In the genomic region with DNA sequence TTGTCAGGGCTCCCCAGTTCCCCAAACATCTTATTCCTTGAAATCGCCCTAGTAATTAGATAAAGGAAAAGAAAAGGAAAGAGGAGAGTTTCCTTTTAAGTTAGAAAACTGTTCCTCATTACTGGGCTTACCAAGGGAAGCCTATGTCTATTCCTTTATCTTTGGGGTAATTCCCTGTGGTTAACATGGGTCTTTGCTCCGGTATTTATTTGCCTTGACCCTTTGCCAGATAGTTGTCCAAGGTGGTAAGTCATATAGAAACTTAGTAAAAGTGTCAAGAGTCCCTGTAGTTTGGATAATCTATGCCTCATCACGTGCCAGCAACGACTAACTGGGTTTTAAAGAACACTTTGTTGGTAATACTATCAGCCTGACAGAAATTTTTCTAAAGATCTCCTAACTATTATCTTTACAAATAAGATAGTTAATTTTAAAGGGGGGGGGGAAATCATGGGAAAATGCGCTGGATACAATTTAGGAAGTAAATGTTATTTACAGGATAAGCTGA, we compare ENCODE assay signal across 8 mouse cellular contexts. TPM values are rescaled to one million over a fixed set of nuclear protein-coding genes. Genes with fewer than 3 reads are reported as not detected.
DNase-seq lines count a peak whose midpoint lies in the region; ATAC-seq and TF ChIP-seq lines count a peak whose summit lies in the region.

No protein-coding gene starts in this region.

- H3K27ac ChIP-seq in left cerebral cortex, adult 2 months = no peak overlapping the region
- H3K27ac ChIP-seq in forebrain, embryonic 12.5 days = no peak overlapping the region
- peak overlapping the region; percentile 90; the same call in 1 of the 2 replicates for H3K27ac ChIP-seq in limb, embryonic 12.5 days
- H3K27ac ChIP-seq in neural tube, embryonic 14.5 days (ENCODE audit: low read depth, low read length) = no peak overlapping the region

- peak overlapping the region; percentile 56; the same call in 1 of the 2 replicates for H3K9ac ChIP-seq in forebrain, embryonic 12.5 days
- peak overlapping the region; percentile 91 for H3K9ac ChIP-seq in limb, embryonic 12.5 days (replicated peaks)
- H3K9ac ChIP-seq in neural tube, embryonic 14.5 days (replicated peaks; ENCODE audit: low read depth, low read length) = no peak overlapping the region

- no peak for ATAC-seq in forebrain, embryonic 12.5 days (ENCODE audit: low FRiP score)
- ATAC-seq in limb, embryonic 12.5 days (ENCODE audit: insufficient number of reproducible peaks, insufficient read depth, low FRiP score, low TSS enrichment, low read depth) = no peak
- no peak for ATAC-seq in neural tube, embryonic 14.5 days (ENCODE audit: low read depth)
- ATAC-seq in inflammation-experienced regulatory T-cells, adult 6 months = no peak

- H3K27me3 ChIP-seq in forebrain, embryonic 12.5 days = peaks cover 54% of the 10 kb centered on the region
- peaks cover 20% of the 10 kb centered on the region; the same call in 1 of the 2 replicates for H3K27me3 ChIP-seq in limb, embryonic 12.5 days
- no peaks in the 10 kb centered on the region; the same call in 1 of the 2 replicates for H3K27me3 ChIP-seq in neural tube, embryonic 14.5 days (ENCODE audit: control insufficient read depth, insufficient read depth, low read length)

- no peaks in the 10 kb centered on the region for H3K36me3 ChIP-seq in forebrain, embryonic 12.5 days (replicated peaks)
- no peaks in the 10 kb centered on the region for H3K36me3 ChIP-seq in limb, embryonic 12.5 days
- no peaks in the 10 kb centered on the region for H3K36me3 ChIP-seq in neural tube, embryonic 14.5 days (ENCODE audit: control insufficient read depth, insufficient read depth, low read length)

- no peak for TF ChIP-seq CTCF in left cerebral cortex, adult 2 months (IDR thresholded peaks at IDR 0.05)

- peaks cover 25% of the 10 kb centered on the region for H3K4me1 ChIP-seq in forebrain, embryonic 12.5 days
- peaks cover 44% of the 10 kb centered on the region for H3K4me1 ChIP-seq in limb, embryonic 12.5 days (replicated peaks)
- H3K4me1 ChIP-seq in neural tube, embryonic 14.5 days (ENCODE audit: control insufficient read depth, insufficient read depth, low read length) = 0 out of 2 replicates have a peak, but pooled peaks cover 5% of the 10 kb centered on the region

- H3K4me2 ChIP-seq in forebrain, embryonic 12.5 days = peak overlapping the region; percentile 99
- H3K4me2 ChIP-seq in limb, embryonic 12.5 days = peak overlapping the region; percentile 95
- H3K4me2 ChIP-seq in neural tube, embryonic 14.5 days (ENCODE audit: low read depth, low read length) = peak overlapping the region; percentile 99

- no peaks in the 10 kb centered on the region for H3K9me3 ChIP-seq in forebrain, embryonic 12.5 days
- H3K9me3 ChIP-seq in limb, embryonic 12.5 days = no peaks in the 10 kb centered on the region
- no peaks in the 10 kb centered on the region for H3K9me3 ChIP-seq in neural tube, embryonic 14.5 days (ENCODE audit: control insufficient read depth, low read length)

- intact Hi-C loops in left cerebral cortex, adult 2 months (cut with DNase I) = loop anchor here (2.0 to 5.0 kb wide), 2 partner anchors 360 to 516 kb away; partner anchors contain the start of gene Cox10
- intact Hi-C loops in gastrocnemius, postnatal 14 days (cut with DNase I; ENCODE audit: low total_unique reads) = no loop called here

- WGBS in forebrain, embryonic 12.5 days = 20% methylated on average over 5 of the region's 5 CpGs
- 11% methylated on average over 5 of the region's 5 CpGs for WGBS in limb, embryonic 12.5 days
- WGBS in neural tube, embryonic 14.5 days = 16% methylated on average over 5 of the region's 5 CpGs

- peak overlapping the region; percentile 50; the same call in 1 of the 2 replicates for H3K4me3 ChIP-seq in left cerebral cortex, adult 2 months
- peak overlapping the region; percentile 49 for H3K4me3 ChIP-seq in forebrain, embryonic 12.5 days (replicated peaks)
- H3K4me3 ChIP-seq in limb, embryonic 12.5 days (replicated peaks) = peak overlapping the region; percentile 69
- peak overlapping the region; percentile 55 for H3K4me3 ChIP-seq in neural tube, embryonic 14.5 days (ENCODE audit: low read depth, low read length)

- no peak for DNase-seq in left cerebral cortex, adult 2 months (ENCODE audit: extremely low spot score in 1 of 2, low spot score in 2 of 2)
- no peak for DNase-seq in left cerebral cortex, adult 11 months (ENCODE audit: low spot score)
- no peak for DNase-seq in cerebellum, postnatal 36 days
- no peak for DNase-seq in gastrocnemius, postnatal 14 days

RNA-seq across cellular contexts. Expression of gene F930015N05Rik, which starts 0.4 kb away (rescaled TPM):
- 1 to 10 TPM in 1 of 2 experiments, under 1 TPM in 1; 0.68 to 1.4 TPM for total RNA-seq in left cerebral cortex, adult 2 months (2021)
- polyA plus RNA-seq in forebrain, embryonic 12.5 days (2016; fragmentation: Nextera tagmentation; extraction: Ambion mirVana) = 1.5 and 2.0 TPM in 2 replicates
- polyA plus RNA-seq in limb, embryonic 12.5 days (2016; fragmentation: Nextera tagmentation; extraction: Ambion mirVana) = 4.2 and 4.6 TPM in 2 replicates
- 0.86 and 2.3 TPM in 2 replicates for polyA plus RNA-seq in neural tube, embryonic 14.5 days (2014; fragmentation: Nextera tagmentation; extraction: Ambion mirVana)
- polyA plus RNA-seq in inflammation-experienced regulatory T-cells, adult 6 months (2017; shearing (Covaris generic)) = not detected
- total RNA-seq in gastrocnemius, postnatal 14 days (2021) = not detected

RNA-seq across cellular contexts. Expression of gene Hs3st3a1, which starts 1.7 kb away (rescaled TPM):
- total RNA-seq in left cerebral cortex, adult 2 months (2021) = 1 to 10 TPM; 1.1 TPM
- 1.3 and 2.6 TPM in 2 replicates for polyA plus RNA-seq in forebrain, embryonic 12.5 days (2016; fragmentation: Nextera tagmentation; extraction: Ambion mirVana)
- polyA plus RNA-seq in limb, embryonic 12.5 days (2016; fragmentation: Nextera tagmentation; extraction: Ambion mirVana) = 2.8 and 4.4 TPM in 2 replicates
- 1.5 and 1.8 TPM in 2 replicates for polyA plus RNA-seq in neural tube, embryonic 14.5 days (2014; fragmentation: Nextera tagmentation; extraction: Ambion mirVana)
- not detected for polyA plus RNA-seq in inflammation-experienced regulatory T-cells, adult 6 months (2017; shearing (Covaris generic))
- under 1 TPM; 0.35 to 0.51 TPM for total RNA-seq in gastrocnemius, postnatal 14 days (2021)
